Mouse (Mus musculus): ENCODE data around the gene Sh3tc1. TPM values are rescaled to one million over a fixed set of nuclear protein-coding genes. Genes with fewer than 3 reads are reported as not detected.

Sh3tc1 gene
- total RNA-seq, 2 experiments from 2014 or later, result 2.0 to 3.2 TPM

GRCm38 (mm10) chr5:35693638-35694037 lies 46.1 kb downstream of the Sh3tc1 start:
- DNase-seq, result no peak
- intact Hi-C loops (cut with DNase I), result no loop called here

- intact Hi-C loops (cut with DNase I), result no loop called here
- no peak for DNase-seq
Measured at GRCm38 (mm10) chr5:35691246-35691645, 48.5 kb downstream of the Sh3tc1 start.

GRCm38 (mm10) chr5:35690485-35691165 lies 49.2 kb downstream of the Sh3tc1 start:
- no peak for DNase-seq
- intact Hi-C loops (cut with DNase I), result no loop called here

GRCm38 (mm10) chr5:35689374-35689773 lies 50.4 kb downstream of the Sh3tc1 start:
- no peak for DNase-seq
- intact Hi-C loops (cut with DNase I), result no loop called here

GRCm38 (mm10) chr5:35688851-35689250 lies 50.9 kb downstream of the Sh3tc1 start:
- intact Hi-C loops (cut with DNase I), result no loop called here
- DNase-seq, result no peak

GRCm38 (mm10) chr5:35687098-35687497 lies 52.7 kb downstream of the Sh3tc1 start:
- intact Hi-C loops (cut with DNase I), result no loop called here
- no peak for DNase-seq

GRCm38 (mm10) chr5:35686336-35686735 lies 53.5 kb downstream of the Sh3tc1 start:
- intact Hi-C loops (cut with DNase I), result no loop called here

GRCm38 (mm10) chr5:35685079-35685478 lies 54.7 kb downstream of the Sh3tc1 start:
- intact Hi-C loops (cut with DNase I), result no loop called here

More at GRCm38 (mm10) chr5:35686336-35686735, 53.5 kb downstream of the Sh3tc1 start:
- DNase-seq, result no peak

GRCm38 (mm10) chr5:35680958-35681357 lies 58.8 kb downstream of the Sh3tc1 start:
- intact Hi-C loops (cut with DNase I), result no loop called here
- DNase-seq, result peak in 1 of 2 experiments; percentile 56

More at GRCm38 (mm10) chr5:35685079-35685478, 54.7 kb downstream of the Sh3tc1 start:
- no peak for DNase-seq

- peak; percentile 63 to 73 for DNase-seq
- intact Hi-C loops (cut with DNase I), result loop anchor here (1.0 kb wide), 1 partner anchor 84 kb away; no protein-coding TSS in a partner anchor
Measured at GRCm38 (mm10) chr5:35679256-35680155, 60.3 kb downstream of the Sh3tc1 start, which contains the start of gene Htra3. Gene Htra3 (minus strand): TSS chr5:35679782.

- intact Hi-C loops (cut with DNase I), result no loop called here
Measured at GRCm38 (mm10) chr5:35676964-35677363, 62.8 kb downstream of the Sh3tc1 start.

GRCm38 (mm10) chr5:35674081-35674555 lies 65.7 kb downstream of the Sh3tc1 start:
- peak; percentile 62 to 69 for DNase-seq
- intact Hi-C loops (cut with DNase I), result no loop called here

More at GRCm38 (mm10) chr5:35676964-35677363, 62.8 kb downstream of the Sh3tc1 start:
- no peak for DNase-seq

GRCm38 (mm10) chr5:35673086-35673485 lies 66.7 kb downstream of the Sh3tc1 start:
- intact Hi-C loops (cut with DNase I), result no loop called here
- DNase-seq, result peak; percentile 74 to 84

GRCm38 (mm10) chr5:35672581-35672980 lies 67.2 kb downstream of the Sh3tc1 start:
- no peak for DNase-seq
- intact Hi-C loops (cut with DNase I), result no loop called here

- peak; percentile 77 to 82 for DNase-seq
- intact Hi-C loops (cut with DNase I), result no loop called here
Measured at GRCm38 (mm10) chr5:35671474-35671891, 68.3 kb downstream of the Sh3tc1 start.

GRCm38 (mm10) chr5:35670412-35670801 lies 69.4 kb downstream of the Sh3tc1 start:
- intact Hi-C loops (cut with DNase I), result no loop called here
- no peak for DNase-seq

- intact Hi-C loops (cut with DNase I), result no loop called here
Measured at GRCm38 (mm10) chr5:35669747-35670411, 69.9 kb downstream of the Sh3tc1 start.

GRCm38 (mm10) chr5:35666152-35666551 lies 73.6 kb downstream of the Sh3tc1 start:
- DNase-seq, result no peak
- intact Hi-C loops (cut with DNase I), result no loop called here

More at GRCm38 (mm10) chr5:35669747-35670411, 69.9 kb downstream of the Sh3tc1 start:
- no peak for DNase-seq

GRCm38 (mm10) chr5:35662021-35662545 lies 77.7 kb downstream of the Sh3tc1 start:
- intact Hi-C loops (cut with DNase I), result no loop called here
- DNase-seq, result no peak

- no peak for DNase-seq
- intact Hi-C loops (cut with DNase I), result no loop called here
Measured at GRCm38 (mm10) chr5:35661210-35661609, 78.6 kb downstream of the Sh3tc1 start.

Data from gastrocnemius, postnatal 36 days (tissue).